Mouse (Mus musculus): Measurements from ENCODE around the gene Gpr156. TPM values are rescaled to one million over a fixed set of nuclear protein-coding genes. Genes with fewer than 3 reads are reported as not detected.
A peak's percentile ranks its signal among the peaks of the same experiment; 100 is the strongest.
"Not testable (repeated sequence)": the region's sequence is repeated elsewhere in the genome, so short reads cannot be mapped to it uniquely, and the experiment has no call there.

The Gpr156 gene
- total RNA-seq, 2 experiments from 2014 or later: 0.07 TPM; not detected in 1

DNA sequence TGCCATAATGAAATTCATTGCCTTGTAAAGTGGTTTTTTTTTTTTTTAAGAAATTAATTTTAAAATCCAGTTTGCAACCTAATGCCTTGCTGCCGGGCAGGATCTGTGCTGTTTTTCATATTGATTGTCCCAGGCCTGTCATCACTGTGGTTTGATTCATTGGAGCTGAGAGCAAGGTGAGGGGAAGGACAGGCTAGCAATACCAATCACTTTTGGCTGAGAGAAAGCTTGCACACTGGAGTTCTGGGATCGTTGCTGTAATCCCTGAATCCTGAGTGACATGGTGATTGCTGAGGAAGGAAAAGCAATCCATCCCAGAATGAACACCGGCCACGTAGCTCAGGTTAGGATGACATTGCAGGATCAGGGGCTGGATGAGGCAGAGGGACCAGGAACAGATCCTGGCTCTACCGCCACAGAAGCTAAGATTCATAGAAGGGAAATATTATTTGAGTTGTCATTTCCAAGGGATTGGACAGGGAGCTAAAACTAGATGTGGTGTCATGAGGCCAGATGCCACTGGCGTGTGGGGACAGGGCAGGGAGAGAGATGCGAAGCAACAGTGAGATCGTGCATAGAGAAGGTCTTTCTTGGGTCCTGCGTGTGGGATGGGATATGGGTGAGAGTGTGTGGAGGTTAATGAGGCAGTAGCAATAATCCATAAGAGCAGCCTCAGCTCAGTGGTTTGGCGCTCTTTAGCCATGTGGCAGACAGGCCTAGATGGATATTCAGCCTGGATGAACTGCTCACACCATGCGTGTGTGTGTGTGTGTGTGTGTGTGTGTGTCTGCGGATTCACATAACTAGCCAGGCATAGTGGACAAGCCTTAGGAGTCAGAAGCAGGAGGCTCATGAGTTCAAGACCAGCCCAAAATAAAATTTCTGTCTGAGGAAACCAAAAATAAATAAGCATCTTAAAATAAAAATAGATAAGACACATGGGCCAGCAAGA is 38.0 kb downstream of the Gpr156 start:
- no peak for DNase-seq
- intact Hi-C loops (cut with DNase I): no loop called here

DNA sequence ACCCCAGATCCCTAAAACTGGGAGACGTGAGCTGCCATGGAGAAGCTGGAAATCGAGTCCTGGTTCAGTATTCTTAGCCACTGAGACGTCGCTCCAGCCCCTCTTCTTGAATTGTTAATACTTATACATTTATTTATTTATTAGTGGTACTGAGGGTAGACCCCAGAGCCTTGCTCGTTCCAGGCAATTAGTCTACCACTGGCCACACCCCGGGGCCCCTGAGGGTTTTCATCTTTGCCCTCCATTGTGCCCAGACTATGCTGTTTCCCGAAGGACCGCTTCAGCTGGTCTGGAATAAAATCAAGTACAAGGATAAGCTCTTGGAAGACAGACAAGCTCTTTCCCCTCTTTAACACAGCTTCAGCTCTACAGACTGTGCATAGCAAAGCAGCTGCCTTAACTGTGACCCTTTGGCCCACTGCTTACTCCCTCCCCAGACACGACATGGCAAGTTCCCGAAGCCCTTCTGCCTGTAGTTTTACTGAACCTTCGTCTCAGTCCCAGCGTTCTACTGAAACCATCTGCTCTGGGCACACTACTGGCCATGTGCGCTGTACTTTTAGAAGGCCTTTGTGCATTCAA is 39.1 kb downstream of the Gpr156 start:
- intact Hi-C loops (cut with DNase I): no loop called here
- DNase-seq: no peak

DNA sequence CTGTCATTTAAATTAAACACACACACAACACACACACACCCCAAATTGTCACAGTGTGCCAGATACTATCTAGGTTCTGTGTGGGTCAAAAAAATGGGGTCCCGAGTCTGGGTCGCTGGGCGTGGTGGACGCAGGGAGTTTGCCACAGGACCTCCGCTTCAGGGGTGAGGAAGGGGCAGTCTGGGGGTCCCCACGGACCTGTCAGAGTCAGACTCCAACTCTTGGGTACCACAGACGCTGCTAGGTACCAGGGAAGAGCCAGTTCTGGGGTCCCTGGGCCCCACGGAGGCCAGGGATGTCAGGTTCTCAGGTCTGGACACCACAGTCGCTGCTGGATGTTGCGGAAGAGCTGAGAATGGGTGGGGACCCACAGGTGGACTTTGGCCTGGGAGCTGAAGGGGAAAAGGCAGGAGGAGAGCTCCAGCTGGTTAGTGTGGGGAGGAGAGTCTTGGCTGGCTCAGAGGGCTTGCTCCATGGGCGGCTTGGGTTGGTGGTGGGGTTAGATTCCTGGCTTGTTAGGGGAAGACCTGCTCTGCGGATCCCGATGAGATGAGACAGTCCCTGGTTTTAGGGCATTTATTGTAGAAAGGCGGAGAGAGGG is 39.9 kb downstream of the Gpr156 start:
- intact Hi-C loops (cut with DNase I): no loop called here
- DNase-seq: no peak

GRCm38 (mm10) chr16:37956751-37957150 is 40.5 kb downstream of the Gpr156 start:
- DNase-seq: no peak
- intact Hi-C loops (cut with DNase I): no loop called here

- intact Hi-C loops (cut with DNase I); DNase-seq: not testable (repeated sequence)
These were observed 46.4 kb downstream of the Gpr156 start for GRCm38 (mm10) chr16:37962696-37963095.

DNA sequence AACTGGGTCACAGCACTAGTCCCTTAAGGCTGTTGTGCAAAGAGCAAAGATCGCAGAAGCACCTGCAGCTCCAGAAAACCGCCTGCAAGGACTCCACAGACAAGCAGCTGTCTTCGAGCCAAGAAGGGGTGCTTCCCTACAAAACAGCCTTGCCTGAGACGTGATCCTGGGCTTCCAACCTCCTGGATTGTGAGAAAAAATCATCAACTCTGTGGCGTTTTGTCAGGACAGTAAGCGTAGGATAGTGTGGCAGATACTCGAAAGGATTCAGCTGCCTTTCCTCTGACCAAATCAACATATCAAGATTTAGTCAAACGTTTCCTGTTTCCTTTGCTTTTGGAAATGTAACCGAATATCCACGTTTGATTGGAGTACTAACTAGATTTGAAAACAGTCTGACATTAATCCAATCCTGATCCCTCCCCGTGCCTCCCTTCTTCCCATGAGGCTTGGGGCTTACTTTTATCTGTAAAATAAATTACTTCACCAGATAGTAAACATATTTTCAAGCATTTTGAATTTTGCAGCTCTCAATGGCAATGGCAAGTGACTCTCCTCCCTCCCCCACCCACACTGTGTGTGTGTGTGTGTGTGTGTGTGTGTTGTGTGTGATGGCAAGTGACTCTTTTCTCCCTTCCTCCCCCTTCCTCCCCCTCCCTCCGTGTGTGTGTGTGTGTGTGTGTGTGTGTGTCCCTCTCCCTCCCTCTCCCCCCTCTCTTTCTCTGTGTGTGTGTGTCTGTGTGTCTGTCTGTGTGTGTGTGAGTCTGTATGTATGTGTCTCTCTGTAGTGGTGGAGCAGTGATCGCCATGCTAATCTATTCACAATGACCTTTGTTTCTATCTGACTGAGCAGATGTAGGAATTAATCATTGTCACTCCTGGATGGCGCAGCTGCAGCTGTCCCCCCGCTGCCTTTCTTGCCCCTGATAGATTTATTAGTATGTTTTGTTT is 47.3 kb downstream of the Gpr156 start:
- intact Hi-C loops (cut with DNase I): no loop called here
- peak in 1 of 2 experiments; percentile 34 for DNase-seq

DNA sequence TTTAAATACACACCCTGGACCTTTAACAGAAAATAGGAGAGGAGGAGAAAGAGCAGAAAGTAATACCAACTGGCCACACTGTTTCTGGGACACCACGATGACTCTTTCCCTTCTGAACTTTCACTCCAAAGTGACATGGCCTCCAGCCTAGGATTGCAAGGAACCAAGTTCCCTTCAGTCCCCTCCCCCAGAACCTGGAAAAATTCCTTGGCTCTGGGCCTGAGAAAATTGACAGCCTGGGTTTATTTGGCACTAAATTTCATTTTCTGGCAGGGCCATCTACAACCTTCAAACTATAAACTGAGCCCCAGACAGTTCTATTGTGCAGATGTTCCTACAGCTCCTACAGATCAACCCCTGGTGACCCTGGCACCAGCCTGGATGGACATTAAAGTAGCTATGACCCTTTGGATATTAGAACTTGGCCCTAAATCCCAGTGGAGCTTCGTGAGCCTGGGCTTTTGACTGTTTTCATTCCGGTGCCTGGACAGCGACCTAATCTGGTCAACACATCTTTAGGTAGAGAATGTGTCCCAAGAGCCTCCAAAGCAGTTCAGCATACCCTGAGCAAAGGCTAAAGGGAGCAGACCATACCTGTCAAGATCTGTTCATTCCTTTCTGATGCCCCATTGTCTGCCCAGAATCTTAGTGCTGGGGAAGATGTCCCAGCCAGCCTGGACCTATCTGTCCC is 48.2 kb downstream of the Gpr156 start:
- no peak for DNase-seq
- intact Hi-C loops (cut with DNase I): no loop called here

DNA sequence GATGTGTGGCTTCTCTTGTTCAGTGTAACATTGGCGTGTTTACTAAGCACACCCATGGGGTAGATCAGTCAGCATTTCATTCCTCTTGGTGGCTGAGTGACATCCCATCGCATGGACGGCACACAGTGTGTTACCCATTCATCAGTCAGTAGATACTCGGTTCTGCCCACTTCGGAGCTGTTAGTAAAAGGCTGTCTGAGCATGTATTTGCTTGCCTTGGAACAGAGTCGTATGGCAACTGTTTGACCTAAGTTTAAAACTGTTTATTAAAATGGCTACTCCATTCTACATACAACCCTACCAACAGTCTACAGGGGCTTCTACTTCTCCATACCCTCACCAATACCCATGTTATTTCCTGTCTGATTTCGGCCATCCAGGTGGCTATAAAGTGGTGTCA is 50.6 kb downstream of the Gpr156 start:
- DNase-seq: no peak
- intact Hi-C loops (cut with DNase I): no loop called here

- intact Hi-C loops (cut with DNase I): no loop called here
- DNase-seq: no peak
These were observed 51.1 kb downstream of the Gpr156 start for GRCm38 (mm10) chr16:37967415-37967814.

- intact Hi-C loops (cut with DNase I): no loop called here
- no peak for DNase-seq
These were observed 55.2 kb downstream of the Gpr156 start for GRCm38 (mm10) chr16:37971522-37971921.

- intact Hi-C loops (cut with DNase I): no loop called here
- DNase-seq: no peak
These were observed 56.1 kb downstream of the Gpr156 start for GRCm38 (mm10) chr16:37972357-37972756.

- DNase-seq; intact Hi-C loops (cut with DNase I): not testable (repeated sequence)
These were observed 56.9 kb downstream of the Gpr156 start for GRCm38 (mm10) chr16:37973239-37973638.

- intact Hi-C loops (cut with DNase I): no loop called here
- peak; percentile 26 to 27 for DNase-seq
These were observed 57.7 kb downstream of the Gpr156 start for GRCm38 (mm10) chr16:37973855-37974519.

- peak; percentile 22 to 45 for DNase-seq
- intact Hi-C loops (cut with DNase I): loop anchor here (1.0 kb wide), 1 partner anchor 222 kb away; no protein-coding TSS in a partner anchor
These were observed 58.4 kb downstream of the Gpr156 start for GRCm38 (mm10) chr16:37974520-37975340.

- intact Hi-C loops (cut with DNase I): no loop called here
- no peak for DNase-seq
These were observed 65.6 kb downstream of the Gpr156 start for GRCm38 (mm10) chr16:37981907-37982306.

DNA sequence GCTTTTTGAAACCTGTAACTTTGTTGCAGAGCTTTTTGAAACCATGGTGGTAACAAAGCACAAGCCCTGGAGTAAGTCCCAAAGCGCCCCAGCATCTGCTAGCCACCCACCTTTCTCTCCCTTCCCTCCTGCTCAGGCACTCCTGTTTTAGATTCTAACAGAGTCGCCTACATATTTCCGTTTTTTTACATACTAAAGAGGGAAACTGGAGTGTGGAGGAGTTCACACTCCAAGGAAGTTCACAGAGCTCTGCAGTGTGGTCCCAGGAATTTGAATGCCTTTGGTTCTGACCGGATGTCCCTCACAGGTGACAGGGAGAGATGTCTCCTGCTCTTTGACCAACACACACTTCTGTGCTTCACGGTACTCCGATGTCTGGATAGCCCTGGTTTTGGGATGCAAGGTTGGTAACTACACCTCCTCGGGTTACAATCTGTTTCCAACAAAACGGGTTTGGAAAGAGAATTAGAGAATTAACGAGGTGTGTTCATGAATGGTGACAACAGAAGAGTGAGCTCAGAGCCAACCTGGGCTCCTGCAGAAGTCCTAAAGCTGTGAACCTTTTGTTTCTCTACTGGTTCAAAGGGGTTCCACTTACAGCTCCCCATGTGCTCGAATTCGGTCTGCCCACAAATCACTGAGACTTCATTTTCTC is 72.0 kb downstream of the Gpr156 start:
- intact Hi-C loops (cut with DNase I): no loop called here
- DNase-seq: no peak

DNA sequence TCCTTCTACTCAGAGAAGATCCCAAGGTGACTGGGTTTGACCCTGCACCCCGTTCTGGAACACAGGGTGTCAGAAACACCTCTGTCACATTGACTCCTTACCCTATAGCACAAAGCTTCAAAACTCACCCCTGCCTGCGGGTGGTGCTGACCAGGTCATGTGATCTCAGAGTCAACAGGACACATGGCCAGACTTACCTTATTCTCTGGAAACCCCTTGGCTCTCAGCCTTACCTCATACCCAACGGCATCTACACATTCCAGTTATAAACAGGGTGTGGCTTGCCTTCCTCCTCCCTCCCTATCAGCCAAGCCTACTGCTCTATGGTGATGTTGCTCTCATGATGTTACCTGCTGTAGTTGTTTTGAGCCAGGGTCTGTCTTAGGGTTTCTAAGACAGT is 73.5 kb downstream of the Gpr156 start:
- DNase-seq: no peak
- intact Hi-C loops (cut with DNase I): no loop called here
